Mouse (Mus musculus): ENCODE results near the gene Ip6k3.
A peak's percentile ranks its signal among the peaks of the same experiment; 100 is the strongest.

GRCm38 (mm10) chr17:27173715-27174114 is 6.1 kb upstream of the Ip6k3 start:
- no peak for TF ChIP-seq CTCF (conservative IDR thresholded peaks at IDR 0.05 in 1 of 2, IDR thresholded peaks at IDR 0.05 in 1 of 2; ENCODE audit: low read depth in 2 of 2, low read length in 2 of 2)
- peak; percentile 77 for TF ChIP-seq POLR2A (IDR thresholded peaks at IDR 0.05; ENCODE audit: low read depth, low read length)
- TF ChIP-seq JUND (conservative IDR thresholded peaks at IDR 0.05; ENCODE audit: low read depth, low read length): peak; percentile 35; the same call in 1 of the 2 replicates
- TF ChIP-seq ZC3H11A (IDR thresholded peaks at IDR 0.05; ENCODE audit: low read depth, low read length): no peak
- no peak for TF ChIP-seq ZKSCAN1 (IDR thresholded peaks at IDR 0.05; ENCODE audit: borderline replicate concordance, low read depth, low read length)
- TF ChIP-seq MEF2A (IDR thresholded peaks at IDR 0.05; ENCODE audit: borderline replicate concordance, low read depth, low read length): peak; percentile 90
- peak; percentile 87 for TF ChIP-seq ELF1 (IDR thresholded peaks at IDR 0.05; ENCODE audit: low read depth, low read length)
- TF ChIP-seq TBP (conservative IDR thresholded peaks at IDR 0.05; ENCODE audit: low read depth, low read length): peak; percentile 78; the same call in 1 of the 2 replicates
- no peak for TF ChIP-seq POLR2AphosphoS2 (IDR thresholded peaks at IDR 0.05; ENCODE audit: low read depth, low read length)
